Mouse (Mus musculus) kidney, embryonic 15.5 days (tissue): Measurements from ENCODE around the gene Miga1. TPM values are rescaled to one million over a fixed set of nuclear protein-coding genes. Genes with fewer than 3 reads are reported as not detected.

ENCODE experiments used
- ATAC-seq: fragments of 200-750 bp; cut with Nextera tagmentation; replicated peaks from 2 replicates; pipeline ENCODE4 v1.8.0; 2017; ENCODE audit warnings: moderate TSS enrichment; ENCODE audit not compliant: low FRiP score
- H3K27ac ChIP-seq: fragments of 300-500 bp; sonication (generic); 2 replicates; pipeline ENCODE4 v1.5.1; 2015; ENCODE audit warnings: mild to moderate bottlenecking, inconsistent platforms
- H3K27me3 ChIP-seq: fragments of 300-500 bp; sonication (generic); 2 replicates; pipeline ENCODE4 v1.6.1; 2015; ENCODE audit warnings: inconsistent platforms
- H3K36me3 ChIP-seq: fragments of 300-500 bp; sonication (generic); 2 replicates; pipeline ENCODE4 v1.6.1; 2015; ENCODE audit warnings: inconsistent platforms
- H3K4me1 ChIP-seq: fragments of 300-500 bp; sonication (generic); 2 replicates; pipeline ENCODE4 v1.6.1; 2015; ENCODE audit warnings: inconsistent platforms
- H3K4me2 ChIP-seq: fragments of 300-500 bp; sonication (generic); 2 replicates; pipeline ENCODE4 v1.6.1; 2015; ENCODE audit warnings: moderate library complexity, mild to moderate bottlenecking, inconsistent platforms
- H3K4me3 ChIP-seq: fragments of 300-500 bp; sonication (generic); replicated peaks from 2 replicates; pipeline ENCODE4 v1.5.1; 2015; ENCODE audit warnings: mild to moderate bottlenecking, inconsistent platforms
- H3K9ac ChIP-seq: fragments of 300-500 bp; sonication (generic); 2 replicates; pipeline ENCODE4 v1.6.1; 2015; ENCODE audit warnings: mild to moderate bottlenecking, inconsistent platforms
- H3K9me3 ChIP-seq: fragments of 300-500 bp; sonication (generic); replicated peaks from 2 replicates; pipeline ENCODE4 v1.6.1; 2016; ENCODE audit warnings: inconsistent platforms
- WGBS: fragments of 180-500 bp; shearing (Covaris S2); methylation state at CpG from one replicate; pipeline ENCODE4 v1.1.7; 2015; ENCODE audit warnings: mixed read lengths; 5-methylcytosine and 5-hydroxymethylcytosine counted together
- polyA plus RNA-seq: library from polyadenylated mRNA; unstranded; fragments of >200 nt; fragmentation: Nextera tagmentation; extraction: Ambion mirVana; gene quantifications from 2 replicates; pipeline ENCODE4 v1.2.1, GENCODE M21; 2015

The Miga1 gene
- polyA plus RNA-seq, 1 experiment from 2014 or later, result 17.9 TPM

DNA sequence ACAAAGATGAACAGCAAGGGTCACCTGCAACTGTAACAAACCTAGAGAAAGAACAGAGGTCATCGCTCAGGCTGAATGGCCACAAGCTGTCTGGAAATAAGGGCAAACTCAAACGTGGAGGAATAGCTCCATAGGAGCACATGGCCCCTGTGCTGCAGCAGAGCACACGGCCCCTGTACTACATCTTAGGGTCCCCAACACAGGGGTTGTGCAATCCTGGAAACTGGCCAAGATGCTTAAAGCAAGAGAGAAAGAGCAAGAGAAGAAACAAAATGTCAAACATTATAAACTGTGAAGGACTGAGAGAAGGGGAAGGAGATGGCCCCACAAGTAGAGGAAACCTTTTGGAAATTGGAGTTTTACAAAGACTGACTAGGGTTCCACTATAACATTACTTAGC is 45.8 kb downstream of the Miga1 start:
- no peak overlapping the region for H3K9ac ChIP-seq
- H3K9me3 ChIP-seq, result no peaks in the 10 kb centered on the region
- 73% methylated on average over 3 of the region's 3 CpGs for WGBS
- peaks cover 31% of the 10 kb centered on the region; the same call in 1 of the 2 replicates for H3K36me3 ChIP-seq
- no peak overlapping the region for H3K4me3 ChIP-seq
- no peaks in the 10 kb centered on the region for H3K27me3 ChIP-seq
- H3K27ac ChIP-seq, result no peak overlapping the region
- ATAC-seq, result no peak
- no peaks in the 10 kb centered on the region for H3K4me1 ChIP-seq
- H3K4me2 ChIP-seq, result no peak overlapping the region

DNA sequence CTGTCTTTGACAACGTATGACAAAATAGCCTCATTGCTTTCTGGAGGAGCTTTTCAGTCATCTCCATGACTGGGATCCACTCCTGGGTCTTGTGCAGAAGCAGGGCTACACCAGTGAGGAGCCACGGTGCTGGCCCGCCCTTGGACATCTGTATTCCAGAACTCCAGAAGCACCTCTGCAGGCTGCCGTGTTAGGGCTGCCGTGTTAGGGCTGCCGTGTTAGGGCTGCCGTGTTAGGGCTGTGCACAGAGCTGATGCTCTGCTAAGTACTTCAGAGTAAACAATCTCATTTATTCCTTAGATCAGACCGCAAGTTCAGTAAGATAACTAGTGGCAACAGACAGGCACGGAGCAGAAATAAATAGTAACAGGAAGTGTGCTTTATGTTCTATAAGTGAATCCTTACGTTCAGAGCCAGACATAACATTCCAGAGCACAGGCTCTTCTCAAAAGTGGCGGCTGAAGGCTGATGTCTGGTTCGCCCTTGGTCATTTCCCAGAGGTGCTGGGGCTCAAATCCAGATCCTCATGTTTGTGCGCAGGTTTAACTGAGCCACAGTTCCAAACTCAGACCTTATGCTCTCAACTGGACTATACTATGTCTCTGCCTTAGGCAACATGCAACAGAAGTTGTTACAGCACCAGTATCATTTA is 46.6 kb downstream of the Miga1 start:
- Histone ChIP-seq H3K9me3 (no peaks in the 10 kb centered on the region), H3K27me3 (no peaks in the 10 kb centered on the region), H3K4me1 (no peaks in the 10 kb centered on the region), H3K27ac (no peak overlapping the region), H3K9ac (no peak overlapping the region), H3K4me2 (no peak overlapping the region), H3K36me3 (peaks cover 35% of the 10 kb centered on the region), H3K4me3 (no peak overlapping the region)
- WGBS, result 79% methylated on average over 13 of the region's 13 CpGs
- no peak for ATAC-seq

DNA sequence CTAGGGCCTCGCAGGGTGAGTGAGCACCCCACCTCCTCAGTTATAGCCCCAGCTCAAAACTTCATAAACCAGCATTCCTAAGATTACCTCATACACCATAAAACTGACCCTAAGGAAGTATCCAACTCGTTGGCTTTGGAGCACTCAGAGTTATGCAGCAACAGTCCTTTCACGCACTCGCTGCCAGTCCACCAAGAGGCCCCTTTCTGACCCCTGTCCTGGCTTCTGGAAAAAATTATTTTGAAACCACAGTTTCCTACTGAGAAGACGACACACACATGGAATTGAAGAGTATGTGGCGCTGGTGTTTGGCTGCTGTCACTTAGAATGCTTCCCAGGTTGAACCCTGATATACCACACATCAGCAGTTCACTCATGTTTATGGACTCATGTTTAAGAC is 48.3 kb downstream of the Miga1 start:
- Histone ChIP-seq H3K36me3 (peaks cover 42% of the 10 kb centered on the region), H3K9me3 (no peaks in the 10 kb centered on the region), H3K4me1 (no peaks in the 10 kb centered on the region), H3K4me3 (no peak overlapping the region), H3K9ac (no peak overlapping the region), H3K27me3 (no peaks in the 10 kb centered on the region), H3K4me2 (no peak overlapping the region), H3K27ac (no peak overlapping the region)
- no peak for ATAC-seq
- WGBS, result 64% methylated on average over 6 of the region's 6 CpGs

GRCm38 (mm10) chr3:152290175-152290798 is 49.9 kb downstream of the Miga1 start:
- H3K27ac ChIP-seq, result no peak overlapping the region

GRCm38 (mm10) chr3:152288740-152289139 is 51.5 kb downstream of the Miga1 start:
- no peak overlapping the region for H3K27ac ChIP-seq
- no peak overlapping the region for H3K9ac ChIP-seq
- H3K9me3 ChIP-seq, result no peaks in the 10 kb centered on the region
- H3K27me3 ChIP-seq, result no peaks in the 10 kb centered on the region
- no peak for ATAC-seq
- peaks cover 57% of the 10 kb centered on the region for H3K36me3 ChIP-seq
- H3K4me1 ChIP-seq, result no peaks in the 10 kb centered on the region
- 92% methylated on average over 4 of the region's 4 CpGs for WGBS
- no peak overlapping the region for H3K4me3 ChIP-seq
- H3K4me2 ChIP-seq, result no peak overlapping the region

More at GRCm38 (mm10) chr3:152290175-152290798, 49.9 kb downstream of the Miga1 start:
- H3K9ac ChIP-seq, result no peak overlapping the region
- H3K27me3 ChIP-seq, result no peaks in the 10 kb centered on the region
- H3K36me3 ChIP-seq, result peaks cover 45% of the 10 kb centered on the region
- H3K4me1 ChIP-seq, result no peaks in the 10 kb centered on the region
- no peak overlapping the region for H3K4me2 ChIP-seq
- 92% methylated on average over 17 of the region's 17 CpGs for WGBS
- H3K9me3 ChIP-seq, result no peaks in the 10 kb centered on the region
- ATAC-seq, result no peak
- H3K4me3 ChIP-seq, result no peak overlapping the region

- Histone ChIP-seq H3K36me3 (peaks cover 62% of the 10 kb centered on the region), H3K4me2 (no peak overlapping the region), H3K9me3 (no peaks in the 10 kb centered on the region), H3K27ac (no peak overlapping the region), H3K9ac (no peak overlapping the region), H3K4me3 (no peak overlapping the region), H3K4me1 (no peaks in the 10 kb centered on the region), H3K27me3 (no peaks in the 10 kb centered on the region)
- WGBS, result 91% methylated on average over 5 of the region's 5 CpGs
- no peak for ATAC-seq
Observed at GRCm38 (mm10) chr3:152288276-152288675, 51.9 kb downstream of the Miga1 start.

GRCm38 (mm10) chr3:152287810-152288209 is 52.4 kb downstream of the Miga1 start:
- ATAC-seq, result no peak
- H3K4me3 ChIP-seq, result no peak overlapping the region
- no peak overlapping the region for H3K27ac ChIP-seq
- no peaks in the 10 kb centered on the region for H3K9me3 ChIP-seq
- H3K36me3 ChIP-seq, result peaks cover 66% of the 10 kb centered on the region
- WGBS, result 82% methylated on average over 9 of the region's 9 CpGs
- no peaks in the 10 kb centered on the region for H3K4me1 ChIP-seq
- no peak overlapping the region for H3K4me2 ChIP-seq
- H3K27me3 ChIP-seq, result no peaks in the 10 kb centered on the region
- no peak overlapping the region for H3K9ac ChIP-seq

- H3K27ac ChIP-seq, result no peak overlapping the region
Observed at GRCm38 (mm10) chr3:152284759-152285158, 55.4 kb downstream of the Miga1 start.

DNA sequence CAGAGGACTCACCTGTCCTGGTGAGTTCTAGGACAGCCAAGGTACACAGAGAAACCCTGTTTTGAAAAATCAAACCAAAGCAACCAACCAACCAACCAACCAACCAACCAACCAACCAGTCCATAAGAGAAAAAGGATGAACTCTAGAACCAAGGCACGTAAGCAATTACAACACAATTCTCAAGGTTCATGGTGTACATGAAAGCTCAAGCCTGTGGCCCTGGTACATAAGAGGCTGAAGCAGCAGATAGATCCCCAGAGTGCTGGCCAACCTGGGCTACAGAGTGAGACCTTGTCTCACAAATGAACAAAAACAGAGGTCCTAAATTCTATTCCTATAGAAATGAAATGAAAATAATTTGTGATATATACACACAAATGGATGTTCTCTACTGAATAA is 55.9 kb downstream of the Miga1 start:
- Histone ChIP-seq H3K4me2 (no peak overlapping the region), H3K27ac (no peak overlapping the region), H3K9ac (no peak overlapping the region), H3K9me3 (no peaks in the 10 kb centered on the region), H3K27me3 (no peaks in the 10 kb centered on the region), H3K4me3 (no peak overlapping the region), H3K36me3 (peaks cover 63% of the 10 kb centered on the region), H3K4me1 (no peaks in the 10 kb centered on the region)
- no peak for ATAC-seq
- WGBS, result 98% methylated on average over 1 of the region's 1 CpGs

More at GRCm38 (mm10) chr3:152284759-152285158, 55.4 kb downstream of the Miga1 start:
- Histone ChIP-seq H3K27me3 (no peaks in the 10 kb centered on the region), H3K4me1 (no peaks in the 10 kb centered on the region), H3K4me3 (no peak overlapping the region), H3K9me3 (no peaks in the 10 kb centered on the region), H3K4me2 (no peak overlapping the region), H3K36me3 (peaks cover 63% of the 10 kb centered on the region), H3K9ac (no peak overlapping the region)
- ATAC-seq, result no peak
- 73% methylated on average over 5 of the region's 5 CpGs for WGBS

GRCm38 (mm10) chr3:152282126-152282525 is 58.1 kb downstream of the Miga1 start:
- Histone ChIP-seq H3K4me1 (no peaks in the 10 kb centered on the region), H3K9me3 (no peaks in the 10 kb centered on the region), H3K27me3 (no peaks in the 10 kb centered on the region), H3K4me2 (no peak overlapping the region), H3K4me3 (no peak overlapping the region), H3K36me3 (peaks cover 49% of the 10 kb centered on the region), H3K9ac (no peak overlapping the region), H3K27ac (no peak overlapping the region)
- no peak for ATAC-seq
- 34% methylated on average over 3 of the region's 3 CpGs for WGBS

GRCm38 (mm10) chr3:152278431-152278830 is 61.8 kb downstream of the Miga1 start:
- no peak overlapping the region for H3K9ac ChIP-seq
- peak; percentile 70 for ATAC-seq
- 24% methylated on average over 2 of the region's 2 CpGs for WGBS

DNA sequence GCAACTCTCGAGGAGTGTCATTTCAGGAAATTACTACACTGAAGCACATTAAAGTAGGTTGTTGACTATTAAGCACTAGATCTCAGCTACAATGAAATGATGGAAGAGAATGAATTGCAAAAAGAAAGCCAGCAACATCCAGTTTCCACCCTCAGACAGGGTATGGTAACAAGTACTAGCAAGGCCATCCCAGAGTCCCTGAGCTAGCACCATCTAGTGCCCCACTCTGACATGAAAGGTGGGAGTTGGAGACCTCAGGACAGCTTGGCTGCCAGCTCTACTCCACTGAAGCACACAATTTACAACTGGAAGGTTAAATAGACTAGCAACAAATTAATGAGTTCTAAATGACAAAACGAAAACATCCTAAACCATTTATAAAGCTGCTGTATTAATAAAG is 62.3 kb downstream of the Miga1 start:
- Histone ChIP-seq H3K27ac (no peak overlapping the region), H3K36me3 (peaks cover 25% of the 10 kb centered on the region), H3K4me1 (no peaks in the 10 kb centered on the region), H3K9me3 (no peaks in the 10 kb centered on the region), H3K4me2 (no peak overlapping the region), H3K9ac (no peak overlapping the region), H3K4me3 (no peak overlapping the region), H3K27me3 (no peaks in the 10 kb centered on the region)
- 52% methylated on average over 2 of the region's 2 CpGs for WGBS
- peak; percentile 78; the same call in 1 of the 2 replicates for ATAC-seq

More at GRCm38 (mm10) chr3:152278431-152278830, 61.8 kb downstream of the Miga1 start:
- H3K9me3 ChIP-seq, result no peaks in the 10 kb centered on the region
- no peaks in the 10 kb centered on the region for H3K27me3 ChIP-seq
- no peak overlapping the region for H3K27ac ChIP-seq
- no peaks in the 10 kb centered on the region for H3K4me1 ChIP-seq
- no peak overlapping the region for H3K4me3 ChIP-seq
- H3K4me2 ChIP-seq, result no peak overlapping the region
- H3K36me3 ChIP-seq, result peaks cover 29% of the 10 kb centered on the region
